Mouse (Mus musculus): ENCODE results near the gene Tmem267. TPM values are rescaled to one million over a fixed set of nuclear protein-coding genes. Genes with fewer than 3 reads are reported as not detected.

Tmem267 gene
- total RNA-seq, 2 experiments from 2014 or later: 12.5 to 13.0 TPM

DNA sequence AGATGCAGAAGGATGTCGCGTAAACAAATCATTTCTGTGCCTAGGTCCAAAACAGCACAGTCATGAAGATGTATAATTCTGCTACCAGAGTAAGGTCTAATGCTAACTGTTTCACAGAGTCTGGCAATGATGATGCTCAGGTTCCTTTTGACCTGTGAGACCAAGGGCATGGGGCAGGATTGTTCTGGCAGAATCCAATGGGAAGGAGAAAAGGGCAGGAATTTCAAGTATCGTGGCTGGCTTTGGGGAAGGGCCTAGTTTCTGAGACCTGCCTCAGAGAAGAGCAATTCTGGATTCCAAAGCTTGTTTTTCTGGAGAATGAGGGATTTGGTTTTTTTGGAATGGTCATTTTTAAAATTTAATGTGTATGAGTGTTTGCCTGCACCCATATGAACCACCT, 131.0 kb downstream of the Tmem267 start:
- DNase-seq: no peak

DNA sequence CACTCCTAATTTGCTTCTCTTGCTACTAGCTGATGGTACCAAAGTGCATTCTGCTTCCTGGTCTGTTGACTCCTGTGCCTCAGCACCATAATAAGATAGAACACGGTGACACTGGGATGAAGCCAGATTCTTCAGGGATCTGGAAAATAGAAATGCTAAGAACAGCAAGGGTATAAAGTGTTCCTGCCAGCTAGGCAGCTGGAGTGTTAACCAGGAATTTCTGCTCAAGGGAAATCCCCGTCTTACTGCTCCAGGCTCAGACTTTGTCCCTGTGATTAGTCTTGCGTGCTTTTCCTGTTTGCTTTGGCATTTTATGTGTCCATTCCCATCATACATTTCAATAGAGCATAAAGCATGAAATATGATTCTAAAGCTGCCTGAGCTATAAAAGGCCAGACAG, 131.9 kb downstream of the Tmem267 start:
- no peak for DNase-seq

DNA sequence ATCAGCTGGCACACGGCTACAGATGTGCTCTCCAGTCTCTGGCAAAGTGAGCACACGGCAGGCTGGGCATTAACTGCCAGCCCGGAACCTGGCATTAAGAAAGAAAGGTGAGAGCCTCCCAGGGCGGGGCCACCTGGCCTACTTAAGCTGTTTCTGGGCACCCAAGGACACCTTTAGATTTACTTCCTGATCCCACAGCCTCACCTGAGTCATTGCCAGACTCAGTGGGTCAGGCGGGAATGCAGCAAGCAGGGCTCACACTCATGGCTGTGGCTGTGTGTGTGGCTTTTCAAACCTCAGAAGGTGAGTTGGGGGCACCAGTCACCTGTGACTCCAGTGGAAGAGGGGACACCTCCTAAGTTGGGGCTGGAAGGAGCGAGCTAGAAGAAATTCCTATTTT, 135.8 kb downstream of the Tmem267 start, which contains the start of gene Ccl28:
Gene Ccl28 (plus strand): TSS at position 186 of the 400 bp plus-strand sequence.
- no peak for DNase-seq

DNA sequence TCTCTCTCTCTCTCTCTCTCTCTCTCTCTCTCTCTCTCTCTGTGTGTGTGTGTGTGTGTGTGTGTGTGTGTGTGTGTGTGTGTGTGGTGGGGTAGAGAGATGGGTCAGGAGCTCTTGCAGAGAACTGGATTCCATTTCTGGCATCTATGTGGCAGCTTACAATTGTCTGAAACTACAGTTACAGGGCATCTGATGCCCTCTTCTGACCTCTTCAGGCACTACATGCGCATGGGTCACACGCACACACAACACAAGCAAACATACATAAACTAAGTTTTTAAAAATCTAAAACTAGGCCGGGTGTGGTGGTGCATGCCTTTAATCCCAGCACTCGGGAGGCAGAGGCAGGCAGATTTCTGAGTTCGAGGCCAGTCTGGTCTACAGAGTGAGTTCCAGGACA, 138.1 kb downstream of the Tmem267 start:
- DNase-seq: peak; percentile 20 to 31

DNA sequence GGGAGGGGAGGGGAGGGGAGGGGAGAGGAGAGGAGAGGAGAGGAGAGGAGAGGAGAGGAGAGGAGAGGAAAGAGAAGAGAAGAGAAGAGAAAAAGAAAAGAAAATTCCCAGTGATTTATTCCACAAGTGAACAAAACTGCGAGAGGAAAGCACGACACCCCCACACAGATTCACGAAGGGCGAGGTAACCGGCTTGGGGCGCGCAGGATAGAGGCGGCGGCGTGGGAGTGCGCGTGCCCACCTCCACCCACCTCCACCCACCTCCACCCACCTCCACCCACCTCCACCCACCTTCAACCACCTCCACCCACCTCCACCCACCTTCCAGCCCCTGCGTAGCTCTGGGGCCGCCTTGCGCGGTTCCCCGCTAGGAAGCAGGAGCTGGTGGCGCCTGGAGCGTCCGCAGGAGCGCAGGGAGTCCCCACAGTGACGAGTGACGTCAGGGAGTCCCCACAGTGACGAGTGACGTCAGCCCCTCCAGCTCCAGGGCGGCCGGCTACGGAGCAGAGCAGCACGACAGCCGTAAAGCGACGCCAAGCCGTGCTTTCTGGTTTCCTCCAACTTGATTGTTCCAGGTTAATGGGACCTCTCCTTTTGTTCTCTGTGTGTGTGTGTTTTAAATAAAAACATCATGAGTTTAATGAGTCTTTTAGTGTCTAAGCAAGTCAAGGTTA, 143.8 kb downstream of the Tmem267 start:
- DNase-seq: peak; percentile 88 to 90

DNA sequence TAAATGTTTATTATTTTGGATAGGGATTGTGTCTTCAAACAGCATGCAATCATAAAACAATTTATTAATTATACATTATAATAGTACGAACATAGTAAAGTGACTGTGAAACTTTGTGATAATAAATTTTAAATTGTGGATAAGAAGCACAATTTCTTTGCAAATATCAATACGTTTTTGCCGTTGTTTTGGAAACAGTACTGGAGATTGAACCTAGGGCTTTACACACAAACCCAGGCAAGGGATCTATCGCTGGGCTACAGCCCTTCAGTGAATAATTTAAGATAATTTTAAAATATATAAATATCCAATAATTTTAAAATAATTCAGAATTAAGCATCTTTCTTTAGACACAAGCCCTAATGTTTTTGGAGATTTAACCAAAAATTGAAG, 144.3 kb downstream of the Tmem267 start:
- DNase-seq: no peak

DNA sequence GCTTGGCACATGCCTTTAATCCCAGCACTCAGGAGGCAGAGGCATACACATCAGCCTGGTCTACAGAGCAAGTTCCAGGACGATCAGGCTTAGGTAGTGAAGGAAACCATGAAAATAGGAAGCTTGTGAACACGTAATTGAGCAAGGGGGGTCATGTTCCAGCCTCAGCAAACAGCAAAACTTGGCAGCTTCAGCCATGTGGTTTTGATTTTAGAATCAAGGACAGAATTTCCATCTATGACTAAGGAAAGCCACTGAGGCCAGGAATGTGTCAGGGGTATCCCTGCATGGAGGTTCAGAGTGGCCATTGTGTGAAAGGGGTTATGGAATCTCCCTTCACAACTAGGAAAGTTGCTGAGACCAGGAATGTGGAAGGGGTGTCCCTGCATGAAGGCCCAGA, 147.7 kb downstream of the Tmem267 start:
- DNase-seq: peak; percentile 4 to 7

DNA sequence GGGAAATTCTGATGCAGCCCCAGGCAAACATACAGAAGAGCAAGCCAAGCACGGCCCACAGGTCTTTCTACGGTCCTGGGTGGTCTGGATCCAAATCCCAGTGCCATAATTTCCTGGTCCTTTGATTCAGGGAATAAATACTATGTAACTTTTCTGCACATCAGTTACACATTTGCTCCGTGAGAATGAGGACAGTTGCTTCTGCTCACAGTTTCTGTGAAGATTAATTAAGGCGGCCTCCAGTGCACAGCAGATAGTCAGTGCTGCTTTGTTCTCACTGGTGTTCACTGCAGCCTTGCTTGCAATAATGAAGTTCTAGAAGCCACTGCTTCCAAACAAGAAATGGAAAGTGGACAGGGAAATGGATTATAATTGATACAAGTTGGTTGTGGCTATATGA, 150.0 kb downstream of the Tmem267 start:
- DNase-seq: no peak

DNA sequence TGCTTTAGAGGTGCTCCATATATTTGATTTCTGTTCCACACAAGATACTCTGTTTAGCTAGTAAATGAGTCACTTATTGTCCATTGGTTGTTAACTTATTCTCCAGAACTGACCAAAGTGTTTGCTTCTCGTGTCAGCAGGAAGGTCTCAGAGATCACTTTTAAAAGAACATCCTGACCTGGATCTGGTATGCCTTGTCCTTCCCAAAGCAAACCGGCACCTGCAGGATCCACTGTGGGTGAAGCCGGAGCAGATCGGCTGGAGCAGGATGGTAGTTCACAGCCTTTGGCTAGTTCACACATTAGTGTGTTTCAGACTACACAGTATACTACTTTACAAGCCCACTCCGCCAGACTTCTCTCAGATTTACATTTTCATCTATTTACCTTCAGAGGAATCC, 150.6 kb downstream of the Tmem267 start:
- no peak for DNase-seq

DNA sequence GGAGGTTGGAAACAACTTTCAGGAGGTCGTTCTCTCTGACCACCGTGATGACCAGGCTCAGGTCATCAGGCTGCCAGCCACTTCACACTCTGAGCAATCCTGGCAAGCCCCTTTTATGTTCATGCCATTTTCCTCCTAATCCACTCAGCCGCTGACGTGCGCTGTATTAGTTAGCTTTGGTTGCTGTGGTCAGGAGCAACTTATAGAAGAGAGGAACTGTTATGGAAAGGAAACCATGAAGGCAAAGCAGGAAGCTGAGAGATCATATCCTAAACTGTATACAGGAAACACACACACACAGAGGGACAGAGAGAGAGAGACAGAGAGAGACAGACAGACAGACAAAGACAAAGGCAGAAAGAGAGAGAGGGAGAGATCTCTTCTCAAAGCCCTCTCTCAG, 151.5 kb downstream of the Tmem267 start:
- DNase-seq: no peak

DNA sequence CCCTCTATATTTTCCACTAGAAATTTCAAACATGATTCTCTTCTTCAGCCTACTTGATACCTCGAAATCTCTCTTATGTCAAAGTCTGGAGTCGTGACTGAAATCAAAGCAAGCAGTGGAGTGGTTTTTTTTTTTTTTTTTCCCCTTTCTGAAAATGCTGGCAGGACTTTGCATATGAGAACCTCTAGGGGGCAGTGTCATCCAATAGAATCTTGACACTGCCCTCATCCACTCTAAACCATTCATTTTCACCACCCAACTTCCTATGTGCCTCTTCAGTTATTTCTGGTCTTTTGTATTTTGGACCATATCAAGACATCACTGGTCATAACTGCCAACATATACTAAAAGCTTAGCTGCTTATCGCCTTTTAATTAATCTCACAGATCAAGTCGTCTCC, 152.7 kb downstream of the Tmem267 start:
- peak; percentile 5 to 49 for DNase-seq

DNA sequence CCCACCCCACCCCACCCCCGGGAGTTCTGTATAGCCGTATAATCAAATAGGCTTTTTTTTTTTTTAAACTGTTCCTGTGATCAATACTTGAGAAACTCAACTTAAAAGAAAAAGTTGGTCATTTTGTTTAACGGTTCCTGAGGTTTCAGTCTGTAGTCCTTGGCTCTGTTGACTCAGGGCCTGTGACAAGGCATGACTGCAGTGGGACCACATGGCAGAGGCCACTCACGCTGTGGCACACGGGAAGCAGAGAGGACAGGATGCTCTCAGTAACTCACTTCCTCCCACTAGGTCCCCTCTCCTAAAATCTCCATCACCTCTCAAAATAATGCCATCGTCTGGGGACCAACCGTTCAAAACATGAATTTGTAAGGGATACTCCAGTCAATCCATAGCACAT, 153.3 kb downstream of the Tmem267 start:
- peak; percentile 20 to 42 for DNase-seq

DNA sequence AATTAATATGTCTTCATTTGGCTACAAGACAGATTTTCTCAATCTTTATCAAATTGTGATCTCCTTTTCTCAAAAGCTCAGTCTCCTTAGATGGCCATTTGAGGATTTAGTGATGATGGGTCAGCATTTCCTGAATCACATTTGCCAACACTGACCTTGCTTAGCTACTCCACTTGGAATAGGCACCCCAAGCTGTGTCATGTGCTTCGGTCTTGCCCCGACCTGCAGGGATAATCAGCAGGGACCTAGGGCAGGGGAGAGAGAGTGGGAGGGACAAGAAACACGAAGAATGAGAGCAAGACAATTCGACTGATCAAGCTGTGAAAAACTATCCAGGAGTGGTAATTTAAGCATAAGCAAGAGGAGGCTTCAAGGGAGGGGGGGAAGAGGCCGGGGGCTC, 156.9 kb downstream of the Tmem267 start:
- peak; percentile 23 to 27 for DNase-seq

DNA sequence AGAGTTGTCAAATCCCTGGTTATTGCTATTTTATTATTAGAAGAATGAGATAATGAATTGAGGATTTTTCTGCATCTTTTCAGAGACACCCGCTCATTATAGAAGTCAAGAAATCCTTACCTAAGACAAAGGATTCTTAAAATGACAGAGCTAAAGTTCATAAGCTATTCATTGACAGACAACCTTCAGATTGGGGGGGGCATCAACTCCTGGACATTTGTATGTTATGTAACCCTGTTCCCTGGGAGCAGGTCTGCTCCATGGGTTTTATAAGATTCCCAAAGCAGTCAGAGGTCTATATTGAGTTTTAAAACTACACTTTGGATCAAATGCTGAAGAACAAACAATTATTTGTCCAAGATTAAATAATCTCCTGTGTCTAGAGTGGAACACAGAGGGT, 158.7 kb downstream of the Tmem267 start:
- DNase-seq: no peak

DNA sequence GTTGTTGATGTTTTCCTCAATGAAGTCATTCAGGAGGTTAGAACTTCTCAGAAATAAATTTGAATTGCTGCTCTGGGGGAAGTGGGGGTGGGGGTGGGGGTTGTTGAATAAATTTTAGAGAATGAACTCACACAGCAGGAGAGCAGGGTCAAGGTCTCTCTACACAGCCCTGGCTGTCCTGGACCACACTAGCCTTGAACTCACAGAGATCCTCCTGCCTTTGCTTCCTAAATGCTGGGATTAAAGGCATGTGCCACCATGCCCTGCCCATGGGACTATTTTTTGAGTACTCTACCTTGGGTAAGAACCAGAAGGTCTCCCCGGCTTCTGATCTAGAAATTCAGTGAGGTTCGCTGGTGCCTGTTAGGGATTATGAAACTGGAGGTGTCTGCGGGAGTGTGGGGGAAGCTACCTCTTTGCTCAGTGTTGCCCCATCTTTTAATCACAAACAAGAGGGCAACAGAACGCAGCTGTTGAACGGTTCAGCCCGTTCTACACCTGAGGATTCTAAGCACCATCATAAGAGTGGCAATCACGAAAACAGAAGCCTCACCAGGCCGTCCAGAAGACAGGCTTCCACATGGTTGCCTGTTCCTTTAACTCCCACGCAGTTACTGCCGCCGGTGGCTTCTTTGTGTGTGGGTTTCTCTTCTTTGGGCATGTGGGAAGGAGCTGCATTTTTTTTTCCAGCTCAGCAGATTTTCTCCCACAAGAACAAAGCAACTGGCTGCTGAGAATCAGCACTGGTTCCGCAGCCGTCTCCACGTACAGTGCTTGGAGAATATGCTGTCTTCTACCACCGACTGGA, 161.3 kb downstream of the Tmem267 start:
- DNase-seq: no peak

DNA sequence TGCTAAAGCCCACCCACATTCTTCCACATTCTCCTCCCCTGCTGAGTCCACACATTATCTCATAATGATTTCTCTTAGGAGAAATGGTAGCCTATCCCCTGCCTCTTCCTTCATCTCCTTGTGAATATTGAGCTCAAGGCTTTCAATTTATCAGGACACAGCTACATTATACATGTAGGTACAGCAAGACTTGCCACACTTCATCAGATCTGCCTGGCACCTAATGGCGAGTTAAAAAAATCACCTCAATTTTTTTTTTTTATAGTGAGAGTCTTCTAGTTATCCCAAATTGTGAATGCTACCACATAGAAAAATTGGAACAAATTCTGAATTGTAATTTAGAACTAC, 161.8 kb downstream of the Tmem267 start:
- DNase-seq: no peak

DNA sequence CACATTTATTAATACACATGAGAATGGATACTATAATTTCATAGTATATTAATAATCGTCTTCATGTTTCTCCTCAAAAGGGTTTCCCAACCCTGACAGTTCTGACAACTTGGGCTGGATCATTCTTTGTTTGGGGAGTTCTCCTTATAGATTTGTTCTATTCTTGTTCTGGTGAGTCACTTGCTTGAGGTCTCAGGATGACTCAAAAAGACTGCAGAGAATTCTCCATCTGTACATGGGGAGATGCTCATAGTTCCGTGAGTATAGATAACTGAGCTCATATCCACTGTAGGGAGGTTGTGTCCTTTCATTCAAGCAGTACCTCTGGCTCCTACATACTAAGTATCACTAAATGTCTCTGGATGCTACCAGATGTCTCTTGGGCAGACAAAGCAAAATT, 166.9 kb downstream of the Tmem267 start:
- no peak for DNase-seq

DNA sequence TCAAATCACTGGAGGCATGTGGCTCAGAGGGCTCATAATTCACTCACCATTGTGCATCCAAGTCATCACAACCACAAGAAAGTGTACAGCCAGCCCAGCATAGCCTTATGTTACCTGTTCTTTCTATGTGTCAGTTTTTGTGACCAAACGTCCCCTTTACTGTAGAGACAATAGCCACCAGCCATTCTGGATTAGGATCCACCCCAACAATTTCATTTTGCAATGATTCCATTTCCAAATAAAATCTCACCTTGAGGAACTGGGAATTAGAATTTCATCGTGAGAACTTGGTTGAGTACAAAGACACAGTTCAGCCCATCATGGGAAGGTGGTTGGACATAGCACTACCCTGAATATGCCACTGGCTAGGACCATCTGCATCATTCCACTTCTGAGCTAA, 168.4 kb downstream of the Tmem267 start:
- no peak for DNase-seq

DNA sequence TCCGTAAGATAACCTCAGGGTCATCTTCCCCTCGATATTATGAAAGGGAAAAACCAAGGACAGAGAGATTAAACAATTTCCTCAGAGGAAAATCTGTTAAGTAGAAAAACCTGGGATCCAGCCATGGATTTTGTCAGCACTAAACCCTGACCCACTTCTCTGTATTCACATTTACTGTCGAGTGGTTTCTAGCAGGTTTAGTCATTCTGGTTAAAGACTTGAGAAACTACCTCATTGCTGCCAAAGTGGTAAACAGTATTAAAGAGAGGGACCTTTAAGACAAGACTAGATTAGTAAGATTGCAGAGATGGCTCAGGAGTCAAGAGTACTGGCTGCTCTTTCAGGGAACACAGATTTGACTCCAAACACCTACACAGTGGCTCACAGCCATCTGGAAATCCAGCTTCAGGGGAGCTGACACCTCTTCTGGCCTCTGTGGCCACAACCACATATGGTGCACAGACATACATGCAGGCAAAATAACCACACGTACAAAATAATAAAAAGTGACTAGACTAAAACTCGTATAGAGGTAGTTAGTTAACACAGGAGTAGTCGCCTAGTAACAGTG, 169.1 kb downstream of the Tmem267 start:
- DNase-seq: peak; percentile 40 to 46
